Mouse (Mus musculus) myocyte (in vitro differentiated cells): Measurements from ENCODE around the gene Chtop.

Experiments
- CEBPB ChIP-seq: IDR thresholded peaks from 2 replicates; pipeline ENCODE4 v1.6.1; 2011; ENCODE audit warnings: mild to moderate bottlenecking, moderate library complexity; ENCODE audit not compliant: poor library complexity, insufficient read depth, severe bottlenecking
- E2F4 ChIP-seq: IDR thresholded peaks from one replicate; pipeline ENCODE4 v1.6.1; 2011; ENCODE audit warnings: mild to moderate bottlenecking, control low read depth, moderate library complexity; ENCODE audit not compliant: insufficient read depth
- MAX ChIP-seq: IDR thresholded peaks from one replicate; pipeline ENCODE4 v1.6.1; 2011; ENCODE audit warnings: low read depth, mild to moderate bottlenecking, control low read depth
- MYOD1 ChIP-seq, 3 experiments: IDR thresholded peaks; one replicate each; pipeline ENCODE4 v1.6.1; 2011; ENCODE audit warnings: control low read depth in 2 of 3, low read depth in 2 of 3, mild to moderate bottlenecking in 2 of 3, moderate library complexity in 1 of 3; ENCODE audit not compliant: insufficient read length in 2 of 3, control insufficient read depth in 1 of 3
- MYOG ChIP-seq, 3 experiments: IDR thresholded peaks; one replicate each; pipeline ENCODE4 v1.6.1; 2011; ENCODE audit warnings: control low read depth in 2 of 3, low read depth in 2 of 3, mild to moderate bottlenecking in 2 of 3; ENCODE audit not compliant: insufficient read length in 2 of 3, control insufficient read depth in 1 of 3, insufficient read depth in 1 of 3
- POLR2A ChIP-seq: IDR thresholded peaks from one replicate; pipeline ENCODE4 v1.6.1; 2011; ENCODE audit warnings: low read depth, mild to moderate bottlenecking, control low read depth, moderate library complexity; ENCODE audit not compliant: insufficient read length
- TCF3 ChIP-seq: IDR thresholded peaks from one replicate; pipeline ENCODE4 v1.6.1; 2011; ENCODE audit warnings: low read depth, control low read depth; ENCODE audit not compliant: insufficient read length

GRCm38 (mm10) chr3:90531713-90532112, 22.4 kb upstream of the Chtop start:
- TF ChIP-seq POLR2A (no peak), MYOD1 (IDR thresholded peaks at IDR 0.05; ENCODE audit: control insufficient read depth in 1 of 3, insufficient read length in 2 of 3, low read depth in 2 of 3) (peak; percentile 16 to 70 (median 63)), CEBPB (no peak), MAX (no peak), E2F4 (no peak), MYOG (IDR thresholded peaks at IDR 0.05; ENCODE audit: control insufficient read depth in 1 of 3, insufficient read depth in 1 of 3, insufficient read length in 2 of 3, low read depth in 2 of 3) (peak in 1 of 3 experiments; percentile 55), TCF3 (no peak)
